Mouse (Mus musculus): ENCODE data around the gene Tcte2.

Gene Tcte2

DNA sequence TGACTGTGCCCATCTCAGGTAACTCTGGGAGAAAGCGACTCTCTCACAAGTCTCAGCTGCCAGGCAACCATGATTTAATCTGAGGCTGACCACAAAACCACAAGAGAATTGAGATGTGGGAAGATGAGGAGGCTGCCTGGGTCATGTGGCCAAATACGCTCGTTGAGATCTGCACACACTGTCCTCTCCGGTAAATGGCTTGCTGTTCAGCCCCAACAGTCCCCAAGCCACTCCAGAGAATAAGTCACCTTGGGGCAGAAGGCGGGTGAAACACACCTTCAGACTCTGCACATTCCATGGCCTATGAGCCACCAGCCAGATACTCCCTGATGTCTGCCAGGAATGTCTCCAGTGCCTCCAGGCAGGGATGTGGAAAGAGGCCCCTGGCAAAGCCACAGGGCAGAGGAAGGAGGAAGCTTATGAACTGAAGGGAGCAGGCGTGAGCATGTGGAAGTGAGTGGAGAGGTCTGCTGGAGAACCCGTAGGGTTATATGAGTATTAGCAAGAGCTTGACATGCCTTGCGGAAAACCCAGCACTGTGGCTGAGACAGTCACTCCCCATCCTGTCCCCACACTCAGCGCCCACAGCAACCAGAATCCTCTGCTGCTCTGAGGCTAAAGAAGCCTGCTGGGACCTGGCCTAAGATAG lies 79.1 kb downstream of the Tcte2 start:
- peak; percentile 67 for DNase-seq (ENCODE audit: low spot score)

GRCm38 (mm10) chr17:13681686-13682085 lies 79.9 kb downstream of the Tcte2 start:
- no peak for DNase-seq (ENCODE audit: low spot score)

DNA sequence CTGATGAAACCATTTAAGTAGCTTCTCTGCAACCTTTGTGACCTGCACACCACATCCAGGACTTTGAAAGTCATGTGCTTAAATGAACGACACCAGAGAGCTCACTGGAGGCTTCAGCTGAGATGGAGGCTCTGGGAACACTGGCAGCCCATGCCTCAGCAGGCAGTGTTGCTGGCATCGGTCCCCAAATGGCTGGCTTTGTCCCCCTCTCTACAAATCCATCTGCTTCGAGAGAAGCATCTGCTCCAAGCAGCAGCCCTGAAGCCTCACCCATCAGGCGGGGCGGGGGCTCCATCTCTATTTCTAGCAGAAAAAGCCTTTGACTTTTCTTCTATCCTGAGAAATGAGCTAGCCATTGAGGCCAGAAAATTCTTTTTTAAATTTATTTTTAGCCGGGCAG lies 80.5 kb downstream of the Tcte2 start:
- DNase-seq (ENCODE audit: low spot score) = no peak

DNA sequence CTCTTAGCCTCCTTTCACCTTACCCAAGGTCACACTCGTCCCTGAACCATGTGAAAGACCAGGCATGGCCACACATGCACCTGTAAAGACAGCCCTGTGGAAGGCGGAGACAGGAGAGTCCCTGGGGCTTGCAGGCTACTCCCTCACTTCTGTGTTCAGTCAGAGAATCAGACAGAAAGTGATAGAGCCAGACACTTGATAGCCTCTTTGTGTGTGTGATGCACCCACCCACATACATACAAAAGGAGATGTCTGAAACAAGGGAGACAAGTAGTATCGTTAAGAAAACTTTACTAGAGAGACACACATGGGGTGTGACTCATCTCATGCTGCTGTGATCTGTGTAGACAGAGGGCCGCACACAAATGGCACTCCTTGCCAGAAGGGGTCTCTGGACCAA lies 81.3 kb downstream of the Tcte2 start:
- DNase-seq (ENCODE audit: low spot score) = no peak

DNA sequence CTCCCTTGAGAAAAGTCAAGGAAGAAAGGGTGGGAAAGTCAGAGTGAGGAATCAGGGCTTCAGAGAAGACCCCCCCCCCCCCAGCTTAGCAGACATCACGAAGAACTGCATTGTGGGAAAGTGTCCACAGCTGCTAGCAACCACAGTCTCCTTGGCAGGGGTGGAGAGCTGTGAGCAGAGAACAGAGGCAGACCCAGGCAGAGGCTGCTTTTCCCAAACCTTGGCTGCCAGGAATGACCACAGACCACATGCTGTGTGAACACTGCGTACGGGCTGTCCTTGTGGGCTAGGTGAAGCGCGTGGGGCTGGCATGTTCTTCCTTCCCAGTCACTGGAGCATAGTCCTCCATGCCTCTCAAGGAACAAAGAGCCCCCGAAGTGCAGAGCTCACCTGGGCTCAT lies 81.9 kb downstream of the Tcte2 start:
- DNase-seq (ENCODE audit: low spot score) = no peak

DNA sequence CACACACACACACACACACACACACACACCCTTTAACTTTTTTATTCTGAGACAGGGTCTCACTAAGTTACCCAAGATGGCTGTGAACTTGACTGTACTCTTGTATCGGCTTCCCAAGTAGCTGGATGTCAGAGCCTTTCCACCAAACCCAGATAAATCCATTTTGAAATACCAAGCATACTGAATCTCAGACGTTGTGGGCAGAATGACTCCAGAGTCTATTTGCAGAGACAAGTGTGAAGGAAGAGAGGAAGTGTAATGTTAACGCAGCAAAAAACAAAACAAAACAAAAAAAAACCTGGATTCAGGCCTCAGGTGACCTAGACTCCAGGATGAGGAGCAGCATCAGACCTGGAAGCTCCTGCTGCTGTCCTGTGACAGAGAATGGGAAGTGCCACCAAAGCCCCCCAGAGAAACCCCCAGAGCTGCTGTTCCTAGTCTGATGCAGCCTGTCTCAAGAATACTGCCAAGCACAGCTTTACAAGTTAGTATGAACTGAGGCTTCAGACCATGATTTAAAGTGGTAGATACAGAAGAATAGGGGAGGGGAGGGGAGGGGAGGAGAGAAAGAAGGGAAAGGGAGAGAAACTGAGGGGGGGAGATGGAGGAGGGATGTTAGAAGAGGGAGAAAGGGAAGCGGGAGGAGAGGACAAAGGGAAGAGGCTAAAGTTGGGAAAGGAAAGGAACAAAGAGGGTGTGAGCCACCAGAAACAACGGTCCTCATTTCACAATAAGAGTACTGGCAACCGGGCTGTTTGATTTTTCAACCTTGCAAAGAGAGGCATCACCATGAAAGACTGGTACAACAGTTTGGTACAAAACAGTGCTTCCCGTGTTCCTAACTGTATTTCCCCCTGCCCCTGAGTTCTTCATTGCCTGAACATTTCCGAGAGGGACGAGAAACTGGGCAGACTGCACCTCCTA lies 84.1 kb downstream of the Tcte2 start:
- no peak for DNase-seq (ENCODE audit: low spot score)

- peak; percentile 47 for DNase-seq (ENCODE audit: low spot score)
Observed at GRCm38 (mm10) chr17:13676099-13676498, 85.5 kb downstream of the Tcte2 start.

GRCm38 (mm10) chr17:13675630-13676029 lies 86.0 kb downstream of the Tcte2 start:
- DNase-seq (ENCODE audit: low spot score) = peak; percentile 81

- DNase-seq (ENCODE audit: low spot score) = no peak
Observed at GRCm38 (mm10) chr17:13674695-13675306, 86.8 kb downstream of the Tcte2 start.

DNA sequence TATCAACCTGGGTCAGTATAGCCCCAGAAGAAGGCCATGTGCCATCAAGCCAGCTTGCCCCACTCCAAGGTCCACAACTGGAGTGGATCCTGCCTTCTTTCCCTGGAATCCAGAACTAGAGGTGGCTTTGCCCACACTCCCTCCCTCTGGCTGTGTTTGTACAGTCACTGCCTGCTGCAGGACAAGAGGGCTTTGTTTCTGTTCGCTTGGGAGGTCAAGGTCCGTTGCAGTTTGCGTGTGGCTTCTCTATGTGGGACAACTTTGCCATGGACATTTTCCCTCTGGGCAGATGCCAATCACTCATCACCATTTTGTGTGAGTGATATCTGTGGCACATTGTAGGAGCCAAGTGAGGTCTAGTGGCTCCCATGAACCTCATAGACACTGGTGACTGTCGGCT lies 89.9 kb downstream of the Tcte2 start:
- DNase-seq (ENCODE audit: low spot score) = no peak

DNA sequence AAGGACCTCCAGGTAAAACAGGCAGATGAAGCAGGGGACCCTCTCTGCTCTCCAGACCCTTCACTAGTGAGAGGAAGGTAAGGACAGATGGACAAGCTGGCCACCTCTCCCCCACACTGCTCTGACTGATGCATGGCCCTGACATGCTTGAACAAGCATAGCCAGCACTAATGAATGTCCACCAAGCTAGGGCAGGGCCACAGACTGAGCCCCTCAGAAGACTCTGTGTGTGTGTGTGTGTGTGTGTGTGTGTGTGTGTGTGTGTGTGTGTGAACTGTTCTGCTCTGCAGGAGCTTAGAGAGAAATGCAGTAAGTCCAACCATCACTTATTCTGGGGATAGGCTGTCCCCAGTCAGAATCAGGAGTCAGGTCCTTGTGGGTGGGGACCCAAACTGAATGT lies 91.4 kb downstream of the Tcte2 start:
- DNase-seq (ENCODE audit: low spot score) = no peak

DNA sequence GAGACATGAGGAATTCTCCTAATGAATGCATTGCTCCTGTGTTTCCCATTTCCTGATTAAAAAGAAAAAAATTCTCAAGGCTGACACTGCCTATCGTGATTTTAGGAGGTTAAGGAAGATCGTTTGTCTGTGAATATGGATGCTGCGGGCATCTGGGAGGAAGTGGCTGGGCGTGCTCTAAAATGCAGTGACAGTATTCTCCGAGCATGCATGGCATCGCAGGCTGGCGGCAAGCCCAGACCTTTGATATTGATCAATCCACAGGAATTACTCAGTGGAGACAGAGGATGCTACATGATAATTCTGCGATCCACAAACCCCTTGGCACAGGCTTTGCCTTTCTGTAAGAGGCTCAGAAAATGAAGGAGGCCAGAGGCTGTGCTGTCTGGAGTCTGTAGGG lies 92.4 kb downstream of the Tcte2 start:
- peak; percentile 58 for DNase-seq (ENCODE audit: low spot score)

- no peak for DNase-seq (ENCODE audit: low spot score)
Observed at GRCm38 (mm10) chr17:13668052-13669015, 93.3 kb downstream of the Tcte2 start.

DNA sequence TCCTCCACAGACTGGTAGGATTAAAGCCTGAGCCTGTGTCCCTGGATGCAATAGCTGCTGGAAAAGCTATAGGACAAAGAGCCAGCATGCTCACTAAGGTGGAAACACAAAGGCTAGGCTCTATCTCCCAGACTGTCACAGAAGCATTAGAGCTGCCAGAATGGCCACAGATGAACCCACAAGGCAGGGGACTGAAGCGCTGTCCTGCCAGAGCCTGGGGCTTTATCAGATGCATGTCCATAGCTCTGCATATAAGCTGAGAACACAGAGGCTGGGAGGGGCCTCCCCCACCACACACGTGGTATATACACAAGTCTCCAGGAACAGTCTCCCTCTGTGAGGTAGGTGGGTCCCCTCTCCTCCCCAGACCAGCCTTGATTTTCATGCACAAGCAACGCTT lies 94.6 kb downstream of the Tcte2 start:
- no peak for DNase-seq (ENCODE audit: low spot score)

DNA sequence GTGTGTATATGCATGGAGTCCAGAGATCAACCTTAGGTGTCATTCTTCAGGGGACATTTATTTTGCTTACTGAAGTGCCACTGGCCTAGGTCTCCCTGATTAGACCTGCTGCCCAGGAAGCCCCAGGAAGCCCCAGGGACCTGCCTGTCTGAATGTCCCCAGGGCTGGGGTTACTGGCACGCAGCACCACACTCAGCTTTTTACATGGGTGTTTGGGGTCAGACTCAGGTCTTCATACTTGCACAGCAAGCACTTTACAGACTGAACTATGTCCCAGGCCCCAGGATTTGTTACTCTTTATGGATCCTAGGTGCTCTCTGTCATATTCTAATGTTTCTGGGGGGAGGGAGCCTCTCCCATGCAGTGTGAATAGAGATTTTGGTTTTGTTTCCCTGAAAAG lies 95.9 kb downstream of the Tcte2 start:
- no peak for DNase-seq (ENCODE audit: low spot score)

GRCm38 (mm10) chr17:13663386-13664166 lies 98.0 kb downstream of the Tcte2 start:
- no peak for DNase-seq (ENCODE audit: low spot score)
